Mouse (Mus musculus): ENCODE results near the gene Nme2.

- TF ChIP-seq CTCF (IDR thresholded peaks at IDR 0.05; ENCODE audit: low read depth, low read length): no peak
- no peak for TF ChIP-seq POLR2A (IDR thresholded peaks at IDR 0.05; ENCODE audit: insufficient read depth, low read length)
Measured at GRCm38 (mm10) chr11:93956159-93956558, at the start of gene Nme2.

Measured in ES-Bruce4 (cell line).